9 mouse cellular contexts compared by ENCODE assay signal in genomic region chr11:22587691-22588241, GRCm38 (mm10).
A peak's percentile ranks its signal among the peaks of the same experiment; 100 is the strongest.
DNase-seq lines count a peak whose midpoint lies in the region; ATAC-seq and TF ChIP-seq lines count a peak whose summit lies in the region.
"Had no signal": no experiment of that assay in that cellular context is flagged by ENCODE, and none has a peak within 500 bp of the region (broad histone marks: within the 10 kb centered on the region; RNA-seq: fewer than 3 reads in every experiment).

No protein-coding gene starts in this region.

- no peaks in the 10 kb centered on the region for H3K27me3 ChIP-seq in liver, postnatal 0 days (ENCODE audit: insufficient read depth, low read length)
- H3K27me3 ChIP-seq in liver, embryonic 11.5 days (replicated peaks; ENCODE audit: control insufficient read depth, insufficient read depth, low read length), result no peaks in the 10 kb centered on the region
- H3K27me3 ChIP-seq in heart, adult 2 months (ENCODE audit: control insufficient read depth, insufficient read depth, low read length), result no peaks in the 10 kb centered on the region
- H3K27me3 ChIP-seq in neural tube, embryonic 14.5 days (ENCODE audit: control insufficient read depth, insufficient read depth, low read length), result no peaks in the 10 kb centered on the region
- H3K27me3 ChIP-seq: Patski had no signal

- TF ChIP-seq POLR2A in heart, adult 2 months (IDR thresholded peaks at IDR 0.05; ENCODE audit: insufficient read depth, low read depth, low read length), result no peak

- intact Hi-C loops in heart, adult 2 months (cut with DNase I), result loop anchor here (10.0 kb wide), 1 partner anchor 73 kb away; the partner anchor contains the start of gene Tmem17
- intact Hi-C loops in left cerebral cortex, postnatal 10 days (cut with DNase I), result loop anchor here (10.0 kb wide), 1 partner anchor 73 kb away; the partner anchor contains the start of gene Tmem17

- peaks cover 3% of the 10 kb centered on the region; the same call in 1 of the 2 replicates for H3K4me1 ChIP-seq in liver, postnatal 0 days (ENCODE audit: insufficient read depth)
- H3K4me1 ChIP-seq in liver, embryonic 11.5 days (replicated peaks; ENCODE audit: control insufficient read depth, insufficient read depth, low read length), result peaks cover 4% of the 10 kb centered on the region; the same call in 1 of the 2 replicates
- peaks cover 18% of the 10 kb centered on the region for H3K4me1 ChIP-seq in heart, adult 2 months (ENCODE audit: control insufficient read depth, insufficient read depth, low read length)
- peaks cover 8% of the 10 kb centered on the region; the same call in 1 of the 2 replicates for H3K4me1 ChIP-seq in neural tube, embryonic 14.5 days (ENCODE audit: control insufficient read depth, insufficient read depth, low read length)

- peak; percentile 38; the same call in 1 of the 2 replicates for ATAC-seq in liver, postnatal 0 days
- ATAC-seq in liver, embryonic 11.5 days (replicated peaks; ENCODE audit: low FRiP score), result no peak
- no peak for ATAC-seq in neural tube, embryonic 14.5 days (ENCODE audit: low read depth)
- ATAC-seq: Patski had no signal

- H3K4me3 ChIP-seq in liver, postnatal 0 days (ENCODE audit: low read depth, low read length), result no peak overlapping the region
- H3K4me3 ChIP-seq in liver, embryonic 11.5 days (ENCODE audit: low read depth, low read length), result no peak overlapping the region
- no peak overlapping the region for H3K4me3 ChIP-seq in heart, adult 2 months
- no peak overlapping the region for H3K4me3 ChIP-seq in neural tube, embryonic 14.5 days (ENCODE audit: low read depth, low read length)

- TF ChIP-seq CTCF in liver, postnatal 0 days (IDR thresholded peaks at IDR 0.05; ENCODE audit: low read depth), result no peak
- no peak for TF ChIP-seq CTCF in heart, adult 2 months (IDR thresholded peaks at IDR 0.05)

- H3K79me2 ChIP-seq in heart, adult 2 months (replicated peaks; ENCODE audit: control insufficient read depth, insufficient read depth, low read length), result no peaks in the 10 kb centered on the region

- H3K36me3 ChIP-seq in liver, postnatal 0 days (replicated peaks; ENCODE audit: insufficient read depth, low read length), result no peaks in the 10 kb centered on the region
- no peaks in the 10 kb centered on the region for H3K36me3 ChIP-seq in liver, embryonic 11.5 days (ENCODE audit: control insufficient read depth, insufficient read depth, low read length)
- no peaks in the 10 kb centered on the region for H3K36me3 ChIP-seq in heart, adult 2 months (ENCODE audit: control insufficient read depth, insufficient read depth, low read length)
- no peaks in the 10 kb centered on the region for H3K36me3 ChIP-seq in neural tube, embryonic 14.5 days (ENCODE audit: control insufficient read depth, insufficient read depth, low read length)

- no peaks in the 10 kb centered on the region for H3K9me3 ChIP-seq in liver, postnatal 0 days (ENCODE audit: low read length)
- H3K9me3 ChIP-seq in liver, embryonic 11.5 days (ENCODE audit: control insufficient read depth, low read length), result no peaks in the 10 kb centered on the region
- no peaks in the 10 kb centered on the region for H3K9me3 ChIP-seq in neural tube, embryonic 14.5 days (ENCODE audit: control insufficient read depth, low read length)

- H3K4me2 ChIP-seq in liver, postnatal 0 days (ENCODE audit: low read depth, low read length), result no peak overlapping the region
- H3K4me2 ChIP-seq in liver, embryonic 11.5 days, result no peak overlapping the region
- H3K4me2 ChIP-seq in neural tube, embryonic 14.5 days (ENCODE audit: low read depth, low read length), result no peak overlapping the region

- peak overlapping the region; percentile 44; the same call in 1 of the 2 replicates for H3K27ac ChIP-seq in liver, postnatal 0 days (ENCODE audit: low read depth)
- H3K27ac ChIP-seq in liver, embryonic 11.5 days (ENCODE audit: low read depth, low read length), result no peak overlapping the region; the same call in 1 of the 2 replicates
- peak overlapping the region; percentile 59 for H3K27ac ChIP-seq in heart, adult 2 months
- peak overlapping the region; percentile 65; the same call in 1 of the 2 replicates for H3K27ac ChIP-seq in neural tube, embryonic 14.5 days (ENCODE audit: low read depth, low read length)

- DNase-seq in liver, postnatal 0 days, result peak; percentile 28
- DNase-seq in liver, embryonic 11.5 days (ENCODE audit: low spot score), result no peak
- peak; percentile 35 to 51 for DNase-seq in heart, adult 2 months
- DNase-seq in kidney, adult 18-20 months, result peak; percentile 30
- DNase-seq in left cerebral cortex, postnatal 10 days (ENCODE audit: extremely low spot score in 1 of 2, low spot score in 2 of 2), result peak; percentile 66 to 77
- DNase-seq in c-Kit-positive CD71-positive TER-119-positive erythroid progenitor cells, embryonic 14.5 days (ENCODE audit: low spot score), result no peak
- no peak for DNase-seq in urinary bladder, postnatal 25 days (ENCODE audit: low spot score)

- H3K9ac ChIP-seq in liver, postnatal 0 days (replicated peaks), result no peak overlapping the region
- H3K9ac ChIP-seq in liver, embryonic 11.5 days (ENCODE audit: low read depth, low read length), result no peak overlapping the region
- H3K9ac ChIP-seq in heart, adult 2 months (ENCODE audit: low read depth, low read length), result no peak overlapping the region
- H3K9ac ChIP-seq in neural tube, embryonic 14.5 days (replicated peaks; ENCODE audit: low read depth, low read length), result no peak overlapping the region

- no peak for TF ChIP-seq EP300 in liver, postnatal 0 days (IDR thresholded peaks at IDR 0.05; ENCODE audit: low read depth)
- TF ChIP-seq EP300 in heart, adult 2 months (IDR thresholded peaks at IDR 0.05; ENCODE audit: insufficient read depth, low read depth, low read length), result no peak

- 60% methylated on average over 7 of the region's 7 CpGs for WGBS in liver, postnatal 0 days (ENCODE audit: insufficient replicate concordance)
- WGBS in liver, embryonic 11.5 days, result 65% methylated on average over 7 of the region's 7 CpGs
- 14% methylated on average over 7 of the region's 7 CpGs for WGBS in heart, adult 2 months
- WGBS in neural tube, embryonic 14.5 days, result 41% methylated on average over 7 of the region's 7 CpGs

Comparison
In these comparisons a context has a peak if more than half of its experiments do, and no peak if none do; other contexts are left out.
1. DNase-seq: peak in liver, postnatal 0 days (single experiment), heart, adult 2 months (2 of 2), kidney, adult 18-20 months (single experiment) and left cerebral cortex, postnatal 10 days (2 of 2); none in liver, embryonic 11.5 days (single experiment), c-Kit-positive CD71-positive TER-119-positive erythroid progenitor cells, embryonic 14.5 days (single experiment) and urinary bladder, postnatal 25 days (single experiment).